Mouse (Mus musculus): ENCODE results near the gene Snrnp25.

DNA sequence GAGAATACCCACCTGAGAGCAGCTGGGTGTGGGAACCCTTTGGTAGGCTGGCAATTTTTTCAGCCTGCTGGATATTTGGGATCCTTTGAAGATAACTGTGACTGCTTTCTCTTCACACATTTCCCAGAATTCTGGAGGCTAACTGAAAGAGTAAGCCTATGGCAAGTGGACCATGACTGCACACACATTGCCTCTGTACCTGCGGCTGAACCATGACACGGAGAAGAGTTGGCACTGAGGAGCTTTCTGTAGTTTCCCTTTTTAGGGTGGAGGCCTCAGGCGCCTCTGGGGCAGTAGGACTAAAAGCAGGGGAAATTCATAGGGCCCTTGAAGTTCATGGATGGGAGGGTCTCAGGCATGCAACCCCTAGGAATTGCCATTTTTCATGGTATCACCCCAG, 46.0 kb upstream of the Snrnp25 start:
- TF ChIP-seq CTCF (IDR thresholded peaks at IDR 0.05; ENCODE audit: low read depth) (no peak), EP300 (optimal IDR thresholded peaks at IDR 0.05) (no peak)
